Mouse (Mus musculus) lung, postnatal 0 days (tissue): Measurements from ENCODE around the gene Psmb3.

Experiments
- CTCF ChIP-seq: IDR thresholded peaks from 2 replicates; pipeline ENCODE4 v1.5.1; 2016; ENCODE audit warnings: antibody characterized with exemption, mild to moderate bottlenecking
- EP300 ChIP-seq: IDR thresholded peaks from 2 replicates; pipeline ENCODE4 v1.6.1; 2016; ENCODE audit warnings: antibody characterized with exemption, mild to moderate bottlenecking, control low read depth

DNA sequence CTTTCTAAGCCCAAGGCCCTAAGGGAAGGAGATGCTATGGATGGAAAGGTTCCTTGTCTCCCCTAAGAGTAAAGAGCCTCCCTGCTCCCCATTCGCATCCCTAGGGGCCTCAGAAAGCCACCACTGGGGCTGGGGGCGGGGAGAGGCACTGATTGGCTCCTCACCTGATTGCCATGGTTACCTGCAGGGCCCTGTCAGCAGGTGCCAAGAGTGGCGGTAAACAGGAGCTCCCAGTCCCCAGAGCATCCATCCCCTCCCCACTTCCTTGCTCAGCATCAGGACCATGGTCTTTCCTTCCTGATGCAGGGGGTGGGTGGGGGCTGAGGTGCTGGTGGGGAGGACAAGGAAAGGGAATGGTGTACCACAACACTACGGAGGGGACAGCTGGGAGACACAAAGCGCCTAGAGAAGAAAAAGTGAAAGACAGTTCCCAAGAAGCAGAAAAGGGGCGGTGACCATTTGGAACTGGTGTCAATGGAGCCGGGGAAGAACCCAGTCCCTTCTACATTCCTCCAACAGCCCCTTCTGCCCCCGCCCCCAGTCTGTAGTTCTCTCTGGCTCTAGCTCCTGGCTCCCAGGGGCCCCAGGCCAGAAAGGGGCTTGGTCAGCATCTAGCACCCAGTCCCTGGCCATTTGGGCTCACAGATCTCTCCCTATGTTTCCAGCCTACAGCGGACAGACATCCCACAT is 7.3 kb upstream of the Psmb3 start:
- no peak for TF ChIP-seq CTCF
- no peak for TF ChIP-seq EP300
